Mouse (Mus musculus): ENCODE results near the gene Slc25a19.

Slc25a19 gene

GRCm38 (mm10) chr11:115640978-115641663, 13.0 kb upstream of the Slc25a19 start:
- DNase-seq (ENCODE audit: low spot score) = no peak

- DNase-seq (ENCODE audit: low spot score) = no peak
These were observed 12.3 kb upstream of the Slc25a19 start for GRCm38 (mm10) chr11:115640311-115640828.

- DNase-seq (ENCODE audit: low spot score) = no peak
These were observed 11.4 kb upstream of the Slc25a19 start for GRCm38 (mm10) chr11:115639540-115639939.

- DNase-seq (ENCODE audit: low spot score) = no peak
These were observed 10.7 kb upstream of the Slc25a19 start for GRCm38 (mm10) chr11:115638498-115639409.

- no peak for DNase-seq (ENCODE audit: low spot score)
These were observed 8.9 kb upstream of the Slc25a19 start for GRCm38 (mm10) chr11:115636960-115637359.

GRCm38 (mm10) chr11:115635484-115635883, 7.4 kb upstream of the Slc25a19 start:
- DNase-seq (ENCODE audit: low spot score) = no peak

- no peak for DNase-seq (ENCODE audit: low spot score)
These were observed 6.9 kb upstream of the Slc25a19 start for GRCm38 (mm10) chr11:115635041-115635440.

GRCm38 (mm10) chr11:115634109-115634508, 6.0 kb upstream of the Slc25a19 start:
- peak; percentile 62 for DNase-seq (ENCODE audit: low spot score)

GRCm38 (mm10) chr11:115632862-115633261, 4.8 kb upstream of the Slc25a19 start:
- DNase-seq (ENCODE audit: low spot score) = no peak

- no peak for DNase-seq (ENCODE audit: low spot score)
These were observed 4.2 kb upstream of the Slc25a19 start for GRCm38 (mm10) chr11:115632247-115632646.

- DNase-seq (ENCODE audit: low spot score) = peak; percentile 52
These were observed 3.4 kb upstream of the Slc25a19 start for GRCm38 (mm10) chr11:115631505-115631890.

GRCm38 (mm10) chr11:115630532-115631504, 2.7 kb upstream of the Slc25a19 start:
- DNase-seq (ENCODE audit: low spot score) = peak; percentile 52

GRCm38 (mm10) chr11:115629734-115630531, 1.8 kb upstream of the Slc25a19 start:
- no peak for DNase-seq (ENCODE audit: low spot score)

GRCm38 (mm10) chr11:115628465-115629101, 488 bp upstream of the Slc25a19 start:
- DNase-seq (ENCODE audit: low spot score) = no peak

- DNase-seq (ENCODE audit: low spot score) = no peak
These were observed 1.1 kb downstream of the Slc25a19 start for GRCm38 (mm10) chr11:115626824-115627616.

- peak; percentile 78 for DNase-seq (ENCODE audit: low spot score)
These were observed 2.2 kb downstream of the Slc25a19 start for GRCm38 (mm10) chr11:115625877-115626276.

- DNase-seq (ENCODE audit: low spot score) = peak; percentile 60
These were observed 4.5 kb downstream of the Slc25a19 start for GRCm38 (mm10) chr11:115623487-115624070.

GRCm38 (mm10) chr11:115619949-115620348, 8.1 kb downstream of the Slc25a19 start:
- no peak for DNase-seq (ENCODE audit: low spot score)

Measured in adipocyte (in vitro differentiated cells).